Mouse (Mus musculus): ENCODE data around the gene Gm6337.
"Not testable (repeated sequence)": the region's sequence is repeated elsewhere in the genome, so short reads cannot be mapped to it uniquely, and the experiment has no call there.

GRCm38 (mm10) chr14:6093842-6094241, 35.8 kb upstream of the Gm6337 start, which contains the start of gene Gm8206:
- not testable (repeated sequence) for TF ChIP-seq CTCF (IDR thresholded peaks at IDR 0.05; ENCODE audit: low read depth); EP300 (optimal IDR thresholded peaks at IDR 0.05)
